ENCODE assay signal across 9 mouse cellular contexts in the genomic region with DNA sequence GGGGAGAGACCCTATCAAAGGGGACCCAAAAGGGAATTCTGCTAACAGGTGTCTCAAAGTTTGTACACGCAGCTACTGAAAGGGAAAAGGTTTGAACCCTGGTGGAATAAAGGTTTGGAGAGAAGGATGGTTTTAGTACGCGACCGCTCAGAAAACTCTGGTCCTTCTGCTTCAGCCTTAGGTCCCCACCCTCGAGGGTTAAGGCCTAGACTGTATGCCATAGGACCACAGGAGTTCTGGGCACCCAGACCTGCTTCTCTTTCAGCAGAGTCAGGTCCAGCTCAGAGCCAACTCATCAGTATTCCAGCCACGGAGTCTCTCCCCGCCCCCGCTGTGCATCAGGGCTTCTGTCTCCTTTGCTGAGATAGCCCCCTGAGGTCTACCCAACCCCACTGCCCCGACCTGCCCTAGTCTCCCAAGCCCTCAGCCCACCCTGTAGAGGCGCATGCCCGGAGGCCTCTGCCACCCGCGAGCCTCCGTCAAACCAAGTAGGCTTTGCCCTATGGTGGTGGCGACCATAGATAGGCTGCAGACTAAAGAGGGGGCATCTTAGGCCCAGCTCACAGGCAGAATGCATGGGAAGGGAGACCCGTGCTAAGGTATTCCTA. TPM values are rescaled to one million over a fixed set of nuclear protein-coding genes. Genes with fewer than 3 reads are reported as not detected.
DNase-seq lines count a peak whose midpoint lies in the region; ATAC-seq and TF ChIP-seq lines count a peak whose summit lies in the region.
"Had no signal": no experiment of that assay in that cellular context is flagged by ENCODE, and none has a peak within 500 bp of the region (broad histone marks: within the 10 kb centered on the region; RNA-seq: fewer than 3 reads in every experiment).

No protein-coding gene starts in this region.

- no peaks in the 10 kb centered on the region for H3K36me3 ChIP-seq in heart, embryonic 12.5 days
- no peaks in the 10 kb centered on the region for H3K36me3 ChIP-seq in liver, postnatal 0 days (replicated peaks; ENCODE audit: insufficient read depth, low read length)

- TF ChIP-seq EP300 in liver, postnatal 0 days (IDR thresholded peaks at IDR 0.05; ENCODE audit: low read depth) = no peak

- no peak overlapping the region for H3K27ac ChIP-seq in heart, embryonic 12.5 days (ENCODE audit: poor library complexity, severe bottlenecking)
- H3K27ac ChIP-seq in liver, postnatal 0 days (ENCODE audit: low read depth) = no peak overlapping the region
- H3K27ac ChIP-seq: macrophage had no signal

- H3K4me2 ChIP-seq in heart, embryonic 12.5 days = peak overlapping the region; percentile 97
- H3K4me2 ChIP-seq in liver, postnatal 0 days (ENCODE audit: low read depth, low read length) = no peak overlapping the region

- 31% methylated on average over 16 of the region's 16 CpGs for WGBS in heart, embryonic 12.5 days
- WGBS in liver, postnatal 0 days (ENCODE audit: insufficient replicate concordance) = 33% methylated on average over 16 of the region's 16 CpGs

- DNase-seq in heart, postnatal 36 days = no peak
- peak; percentile 71 for DNase-seq in cerebellum, adult 9-11 months
- peak; percentile 36 to 50 for DNase-seq in frontal cortex, postnatal 25 days (ENCODE audit: low spot score in 2 of 2)
- DNase-seq in left cerebral cortex, postnatal 4 days = peak; percentile 65
- peak; percentile 58 for DNase-seq in right cerebral cortex, postnatal 25 days
- no peak for DNase-seq in liver, postnatal 0 days
- DNase-seq in adrenal gland, postnatal 36 days = no peak

- TF ChIP-seq CTCF in liver, postnatal 0 days (IDR thresholded peaks at IDR 0.05; ENCODE audit: low read depth) = no peak

- peak overlapping the region; percentile 70 for H3K4me3 ChIP-seq in heart, embryonic 12.5 days
- no peak overlapping the region for H3K4me3 ChIP-seq in liver, postnatal 0 days (ENCODE audit: low read depth, low read length)

- no peaks in the 10 kb centered on the region for H3K9me3 ChIP-seq in heart, embryonic 12.5 days (replicated peaks)
- no peaks in the 10 kb centered on the region for H3K9me3 ChIP-seq in liver, postnatal 0 days (ENCODE audit: low read length)

- peaks cover 15% of the 10 kb centered on the region for H3K4me1 ChIP-seq in heart, embryonic 12.5 days (replicated peaks)
- H3K4me1 ChIP-seq in liver, postnatal 0 days (ENCODE audit: insufficient read depth) = peaks cover 12% of the 10 kb centered on the region

- H3K27me3 ChIP-seq in heart, embryonic 12.5 days (replicated peaks) = peaks cover 29% of the 10 kb centered on the region
- peaks cover 46% of the 10 kb centered on the region for H3K27me3 ChIP-seq in liver, postnatal 0 days (ENCODE audit: insufficient read depth, low read length)

- ATAC-seq in heart, embryonic 12.5 days (ENCODE audit: insufficient number of reproducible peaks, low FRiP score) = no peak
- ATAC-seq in liver, postnatal 0 days = no peak

- intact Hi-C loops in heart, postnatal 36 days (cut with DNase I) = loop anchor here (10.0 kb wide), 1 partner anchor 569 kb away; no protein-coding TSS in a partner anchor
- intact Hi-C loops in left cerebral cortex, postnatal 4 days (cut with DNase I) = loop anchor here (5.0 kb wide), 1 partner anchor 82 kb away; no protein-coding TSS in a partner anchor

- H3K9ac ChIP-seq in heart, embryonic 12.5 days = no peak overlapping the region
- no peak overlapping the region for H3K9ac ChIP-seq in liver, postnatal 0 days (replicated peaks)

RNA-seq across cellular contexts. Expression of a gene that starts 1.8 kb away (rescaled TPM):
- polyA plus RNA-seq in heart, embryonic 12.5 days (2016; fragmentation: Nextera tagmentation; extraction: Ambion mirVana) = 0.54 and 0.68 TPM in 2 replicates
- total RNA-seq in heart, postnatal 36 days (2021) = under 1 TPM in 1 of 2 experiments, not detected in 1; 0.16 TPM
- total RNA-seq in left cerebral cortex, postnatal 4 days (2021) = 100 to 1,000 TPM; 210 to 227 TPM
- 0.02 TPM in 1 of 2 replicates, not detected in the other for polyA plus RNA-seq in liver, postnatal 0 days (2015; fragmentation: Nextera tagmentation; extraction: Ambion mirVana)
- total RNA-seq in adrenal gland, postnatal 36 days (2021) = 1 to 10 TPM; 1.3 to 1.5 TPM

Comparison
In these comparisons a context has a peak if more than half of its experiments do, and no peak if none do; other contexts are left out.
1. DNase-seq: peak in cerebellum, adult 9-11 months (single experiment), frontal cortex, postnatal 25 days (2 of 2), left cerebral cortex, postnatal 4 days (single experiment) and right cerebral cortex, postnatal 25 days (single experiment); none in heart, postnatal 36 days (0 of 2), liver, postnatal 0 days (single experiment) and adrenal gland, postnatal 36 days (0 of 2).
2. RNA of a gene that starts 1.8 kb away (total RNA-seq): 210 to 227 TPM in left cerebral cortex, postnatal 4 days; 1.3 to 1.5 TPM in adrenal gland, postnatal 36 days and 0.16 TPM in heart, postnatal 36 days; every median in the first group is over 10 times any median in the second.